Mouse (Mus musculus) MEL (cell line): ENCODE results near the gene Dydc1. TPM values are rescaled to one million over a fixed set of nuclear protein-coding genes. Genes with fewer than 3 reads are reported as not detected.

ENCODE experiments used
- DNase-seq: peaks from one replicate; pipeline ENCODE4 v3.0.0; 2011; ENCODE audit warnings: low read depth, low spot score
- H3K27ac ChIP-seq: 2 replicates; pipeline ENCODE4 v1.5.1; 2012; ENCODE audit warnings: low read depth, mild to moderate bottlenecking, control low read depth, low read length, moderate library complexity; ENCODE audit not compliant: control insufficient read depth
- H3K27me3 ChIP-seq, 2 experiments: fragments of 150-350 bp in 1 of 2; sonication (generic) in 1 of 2; 2 replicates each; pipeline ENCODE4 v1.6.1; 2012; ENCODE audit warnings: low read length in 2 of 2, mild to moderate bottlenecking in 2 of 2, improper control_type of control experiment in 1 of 2, moderate library complexity in 1 of 2; ENCODE audit not compliant: insufficient read depth in 2 of 2, control insufficient read depth in 1 of 2
- H3K36me3 ChIP-seq, 2 experiments: 2 replicates each; pipeline ENCODE4 v1.6.1; 2012 to 2014; ENCODE audit warnings: low read length in 2 of 2, improper control_type of control experiment in 1 of 2, inconsistent platforms in 1 of 2, mild to moderate bottlenecking in 1 of 2; ENCODE audit not compliant: insufficient read depth in 2 of 2, control insufficient read depth in 1 of 2
- H3K4me1 ChIP-seq, 2 experiments: fragments of 150-350 bp in 1 of 2; sonication (generic) in 1 of 2; 2 replicates each; pipeline ENCODE4 v1.6.1; 2012; ENCODE audit warnings: low read length in 2 of 2, improper control_type of control experiment in 1 of 2, mild to moderate bottlenecking in 1 of 2; ENCODE audit not compliant: insufficient read depth in 2 of 2, control insufficient read depth in 1 of 2
- H3K4me3 ChIP-seq, 2 experiments: fragments of 150-350 bp in 1 of 2; sonication (generic) in 1 of 2; 2 replicates each; pipeline ENCODE4 v1.5.1; 2012; ENCODE audit warnings: low read depth in 2 of 2, low read length in 2 of 2, mild to moderate bottlenecking in 2 of 2, moderate library complexity in 2 of 2, control low read depth in 1 of 2, improper control_type of control experiment in 1 of 2; ENCODE audit not compliant: control insufficient read depth in 1 of 2, insufficient read depth in 1 of 2
- H3K79me2 ChIP-seq: 2 replicates; pipeline ENCODE4 v1.6.1; 2012; ENCODE audit warnings: mild to moderate bottlenecking, low read length, moderate library complexity; ENCODE audit not compliant: control insufficient read depth, poor library complexity, insufficient read depth
- H3K9ac ChIP-seq: 2 replicates; pipeline ENCODE4 v1.6.1; 2012; ENCODE audit warnings: low read depth, mild to moderate bottlenecking, control low read depth, low read length, moderate library complexity; ENCODE audit not compliant: control insufficient read depth, poor library complexity, severe bottlenecking
- H3K9me3 ChIP-seq: fragments of 150-350 bp; sonication (generic); replicated peaks from 2 replicates; pipeline ENCODE4 v1.6.1; 2012; ENCODE audit warnings: mild to moderate bottlenecking, low read length, improper control_type of control experiment, moderate library complexity; ENCODE audit not compliant: insufficient read depth
- BHLHE40 ChIP-seq: IDR thresholded peaks from 2 replicates; pipeline ENCODE4 v1.6.1; 2012; ENCODE audit warnings: low read depth, mild to moderate bottlenecking, inconsistent platforms, low read length, improper control_type of control experiment, borderline replicate concordance
- CHD1 ChIP-seq: IDR thresholded peaks from 2 replicates; pipeline ENCODE4 v1.6.1; 2012; ENCODE audit warnings: low read depth, mild to moderate bottlenecking, inconsistent platforms, low read length, improper control_type of control experiment
- CHD2 ChIP-seq: IDR thresholded peaks from 2 replicates; pipeline ENCODE4 v1.6.1; 2011; ENCODE audit warnings: low read length, improper control_type of control experiment
- ETS1 ChIP-seq: IDR thresholded peaks from 2 replicates; pipeline ENCODE4 v1.6.1; 2012; ENCODE audit warnings: low read depth, mild to moderate bottlenecking, inconsistent platforms, low read length, improper control_type of control experiment, moderate library complexity
- GABPA ChIP-seq: IDR thresholded peaks from 2 replicates; pipeline ENCODE4 v1.6.1; 2012; ENCODE audit warnings: low read depth, mild to moderate bottlenecking, inconsistent platforms, low read length, improper control_type of control experiment, moderate library complexity
- GATA1 ChIP-seq: IDR thresholded peaks from 2 replicates; pipeline ENCODE4 v1.6.1; 2011; ENCODE audit warnings: low read depth, low read length, improper control_type of control experiment
- HCFC1 ChIP-seq: IDR thresholded peaks from 2 replicates; pipeline ENCODE4 v1.6.1; 2012; ENCODE audit warnings: low read depth, mild to moderate bottlenecking, inconsistent platforms, low read length, improper control_type of control experiment, moderate library complexity
- JUND ChIP-seq: IDR thresholded peaks from 2 replicates; pipeline ENCODE4 v1.6.1; 2011; ENCODE audit warnings: low read depth, mild to moderate bottlenecking, improper control_type of control experiment, low read length
- MYC ChIP-seq: IDR thresholded peaks from 2 replicates; pipeline ENCODE4 v1.6.1; 2011; ENCODE audit warnings: low read depth, mild to moderate bottlenecking, low read length, improper control_type of control experiment, moderate library complexity
- NELFE ChIP-seq: IDR thresholded peaks from 2 replicates; pipeline ENCODE4 v1.6.1; 2011; ENCODE audit warnings: low read depth, low read length, improper control_type of control experiment
- NRF1 ChIP-seq: IDR thresholded peaks from 2 replicates; pipeline ENCODE4 v1.6.1; 2014; ENCODE audit warnings: low read depth, mild to moderate bottlenecking, inconsistent platforms, low read length, improper control_type of control experiment, moderate library complexity; ENCODE audit not compliant: poor library complexity, insufficient read depth, severe bottlenecking
- POLR2A ChIP-seq, 2 experiments: IDR thresholded peaks; 2 replicates each; pipeline ENCODE4 v1.6.1; 2011 to 2012; ENCODE audit warnings: low read length in 2 of 2, mild to moderate bottlenecking in 2 of 2, control low read depth in 1 of 2, improper control_type of control experiment in 1 of 2, low read depth in 1 of 2, moderate library complexity in 1 of 2; ENCODE audit not compliant: control insufficient read depth in 1 of 2, insufficient read depth in 1 of 2, poor library complexity in 1 of 2
- POLR2AphosphoS2 ChIP-seq: IDR thresholded peaks from 2 replicates; pipeline ENCODE4 v1.6.1; 2011; ENCODE audit warnings: low read length, improper control_type of control experiment
- POLR2AphosphoS5 ChIP-seq: IDR thresholded peaks from 2 replicates; pipeline ENCODE4 v1.6.1; 2012; ENCODE audit warnings: low read depth, borderline replicate concordance, mild to moderate bottlenecking, inconsistent platforms, low read length, moderate library complexity, mixed read lengths
- RAD21 ChIP-seq: IDR thresholded peaks from 2 replicates; pipeline ENCODE4 v1.6.1; 2011; ENCODE audit warnings: mild to moderate bottlenecking, low read depth, low read length, improper control_type of control experiment
- SIN3A ChIP-seq: IDR thresholded peaks from 2 replicates; pipeline ENCODE4 v1.6.1; 2012; ENCODE audit warnings: low read length, improper control_type of control experiment, inconsistent platforms
- TBP ChIP-seq: IDR thresholded peaks from 2 replicates; pipeline ENCODE4 v1.8.0; 2011; ENCODE audit warnings: low read depth, low read length, improper control_type of control experiment
- TCF12 ChIP-seq: IDR thresholded peaks from 2 replicates; pipeline ENCODE4 v1.6.1; 2014; ENCODE audit warnings: low read depth, mild to moderate bottlenecking, inconsistent platforms, low read length, improper control_type of control experiment, moderate library complexity
- ZC3H11A ChIP-seq: IDR thresholded peaks from 2 replicates; pipeline ENCODE4 v1.6.1; 2012; ENCODE audit warnings: low read depth, mild to moderate bottlenecking, inconsistent platforms, low read length, improper control_type of control experiment
- ZKSCAN1 ChIP-seq: IDR thresholded peaks from 2 replicates; pipeline ENCODE4 v1.6.1; 2012; ENCODE audit warnings: low read depth, mild to moderate bottlenecking, inconsistent platforms, low read length, improper control_type of control experiment, moderate library complexity
- ZMIZ1 ChIP-seq: IDR thresholded peaks from 2 replicates; pipeline ENCODE4 v1.6.1; 2012; ENCODE audit warnings: low read depth, mild to moderate bottlenecking, inconsistent platforms, low read length, improper control_type of control experiment, moderate library complexity
- polyA plus RNA-seq, 2 experiments: library from polyadenylated mRNA; stranded (reverse) in 1 of 2; unstranded in 1 of 2; fragments of >175 nt in 1 of 2; fragments of >200 nt in 1 of 2; gene quantifications; 2 replicates each; pipeline versions ENCODE4 v1.2.1 to v1.2.4; 2012; ENCODE audit warnings: low replicate concordance in 2 of 2, low read depth in 1 of 2; ENCODE audit not compliant: insufficient read length in 2 of 2, insufficient read depth in 1 of 2, missing spikeins in 1 of 2
- total RNA-seq: library from RNA; depleted of rRNA; stranded (reverse); fragments of 300-350 nt; gene quantifications from 2 replicates; pipeline ENCODE4 v1.2.3, GENCODE M21; 2012; rRNA removed

Gene Dydc1
- total RNA-seq (not detected in 2 replicates), polyA plus RNA-seq (not detected)

- no peaks in the 10 kb centered on the region for H3K79me2 ChIP-seq
- no peak within 1 kb of the TSS for H3K9ac ChIP-seq
- H3K4me3 ChIP-seq, result no peak within 1 kb of the TSS
- TF ChIP-seq POLR2AphosphoS2 (no peak), POLR2AphosphoS5 (no peak), ZKSCAN1 (no peak), TCF12 (no peak)
- H3K27ac ChIP-seq, result no peak within 1 kb of the TSS
- no peaks in the 10 kb centered on the region for H3K9me3 ChIP-seq
- DNase-seq, result no peak
- no peaks in the 10 kb centered on the region for H3K4me1 ChIP-seq
- H3K27me3 ChIP-seq, result no peaks in the 10 kb centered on the region; a peak in 1 of 4 replicates
- no peaks in the 10 kb centered on the region for H3K36me3 ChIP-seq
Measured at GRCm38 (mm10) chr14:41072229-41072943, at the start of gene Dydc1. Gene Dydc1 (plus strand): TSS chr14:41072911.

- Histone ChIP-seq H3K79me2 (no peaks in the 10 kb centered on the region), H3K4me3 (peak overlapping the region in 1 of 2 experiments; percentile 13; a peak in 1 of 4 replicates), H3K9ac (no peak overlapping the region), H3K36me3 (peaks cover 0 to 16% of the 10 kb centered on the region in 2 experiments; a peak in 2 of 4 replicates), H3K9me3 (no peaks in the 10 kb centered on the region), H3K27ac (peak overlapping the region; percentile 32; the same call in 1 of the 2 replicates), H3K4me1 (peaks cover 8 to 18% of the 10 kb centered on the region in 2 experiments), H3K27me3 (no peaks in the 10 kb centered on the region)
- TF ChIP-seq GABPA (no peak), ZC3H11A (no peak), RAD21 (no peak), ETS1 (no peak), ZKSCAN1 (no peak), CHD2 (no peak), POLR2A (IDR thresholded peaks at IDR 0.05; ENCODE audit: control insufficient read depth in 1 of 2, insufficient read depth in 1 of 2, low read depth in 1 of 2, low read length in 2 of 2, poor library complexity in 1 of 2) (no peak), TCF12 (no peak)
- no peak for DNase-seq
Measured at GRCm38 (mm10) chr14:41025087-41025486, 47.6 kb upstream of the Dydc1 start.

- H3K36me3 ChIP-seq, result peaks cover 0 to 16% of the 10 kb centered on the region in 2 experiments; a peak in 2 of 4 replicates
- peak overlapping the region in 1 of 2 experiments; percentile 13; a peak in 1 of 4 replicates for H3K4me3 ChIP-seq
- H3K79me2 ChIP-seq, result no peaks in the 10 kb centered on the region
- no peak overlapping the region for H3K9ac ChIP-seq
- H3K9me3 ChIP-seq, result no peaks in the 10 kb centered on the region
- no peaks in the 10 kb centered on the region for H3K27me3 ChIP-seq
- peak overlapping the region; percentile 32; the same call in 1 of the 2 replicates for H3K27ac ChIP-seq
- peak; percentile 53 for DNase-seq
- peaks cover 8 to 18% of the 10 kb centered on the region in 2 experiments for H3K4me1 ChIP-seq
- TF ChIP-seq ZMIZ1 (no peak), GABPA (no peak), JUND (no peak), POLR2A (IDR thresholded peaks at IDR 0.05; ENCODE audit: control insufficient read depth in 1 of 2, insufficient read depth in 1 of 2, low read depth in 1 of 2, low read length in 2 of 2, poor library complexity in 1 of 2) (no peak), POLR2AphosphoS5 (no peak), BHLHE40 (peak; percentile 60; the same call in 1 of the 2 replicates), HCFC1 (no peak), CHD2 (no peak), TBP (no peak), MYC (no peak), NRF1 (0 out of 2 replicates have a peak, but pooled peaks have one; percentile 9), ZC3H11A (no peak), RAD21 (no peak), ZKSCAN1 (no peak), NELFE (no peak), GATA1 (peak; percentile 96), CHD1 (no peak), SIN3A (peak; percentile 37; the same call in 1 of the 2 replicates)
Measured at GRCm38 (mm10) chr14:41025594-41026284, 47.0 kb upstream of the Dydc1 start.
